Mouse (Mus musculus): ENCODE measurements around the gene Tsen2.

Tsen2 gene

GRCm38 (mm10) chr6:115606461-115606860 is 62.0 kb downstream of the Tsen2 start:
- DNase-seq = no peak

DNA sequence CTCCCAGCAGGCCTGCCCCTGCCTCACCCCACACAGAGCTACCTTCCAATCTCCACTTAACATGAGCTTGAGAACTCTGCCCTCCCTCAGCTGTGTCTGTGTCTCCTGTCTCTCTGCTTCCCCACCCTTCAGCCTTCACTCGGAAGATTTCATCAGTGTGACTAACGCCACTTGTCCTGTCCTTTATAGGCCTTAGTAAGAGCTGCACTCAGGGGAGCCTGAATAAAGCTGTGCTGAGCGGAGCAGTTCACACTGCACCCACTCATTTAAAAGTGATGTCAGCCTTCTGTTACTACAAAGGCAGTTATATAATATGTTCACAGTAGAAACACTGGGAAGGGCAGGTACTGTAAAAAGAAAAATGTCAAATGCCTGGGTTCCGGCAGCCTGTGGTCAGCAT is 63.0 kb downstream of the Tsen2 start:
- DNase-seq = no peak

DNA sequence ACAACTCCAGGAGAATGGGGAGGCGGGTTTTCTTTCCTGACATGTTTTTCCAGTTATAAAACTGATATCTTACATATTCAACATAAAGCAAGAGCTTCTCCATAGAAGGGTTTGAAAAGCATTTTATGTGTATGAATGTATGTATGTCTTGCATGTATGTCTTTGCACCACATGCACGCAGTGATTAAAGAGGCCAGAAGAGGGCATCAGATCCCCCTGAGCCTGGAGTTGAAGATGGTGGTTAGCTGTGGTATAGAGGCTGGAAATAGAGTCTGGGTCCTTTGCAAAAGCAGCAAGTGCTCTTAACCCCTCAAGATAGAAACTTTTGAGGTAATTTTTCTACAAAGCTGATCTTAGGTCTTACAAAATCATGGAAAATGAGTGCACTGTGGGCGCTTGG is 64.7 kb downstream of the Tsen2 start:
- DNase-seq = no peak

DNA sequence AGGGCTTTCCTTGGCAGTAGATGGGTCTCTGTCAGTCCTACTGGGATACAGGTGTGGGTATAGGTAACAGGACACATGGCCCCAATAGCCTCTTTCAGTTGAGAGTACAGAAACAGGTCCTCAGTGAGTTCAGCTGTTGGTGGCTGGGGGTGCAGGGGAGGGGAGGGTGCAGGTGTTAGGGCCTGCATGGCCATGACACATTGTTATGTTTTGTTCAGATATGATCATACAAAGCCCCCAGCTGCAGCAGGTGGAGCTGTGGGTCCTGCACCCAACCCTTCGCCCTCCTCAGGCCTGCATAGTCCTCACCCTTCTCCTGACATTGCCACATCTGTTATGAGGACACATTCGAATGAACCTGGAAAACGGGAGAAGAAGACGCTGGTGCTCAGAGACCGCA is 65.8 kb downstream of the Tsen2 start:
- DNase-seq = no peak

GRCm38 (mm10) chr6:115613793-115614192 is 69.3 kb downstream of the Tsen2 start:
- no peak for DNase-seq

DNA sequence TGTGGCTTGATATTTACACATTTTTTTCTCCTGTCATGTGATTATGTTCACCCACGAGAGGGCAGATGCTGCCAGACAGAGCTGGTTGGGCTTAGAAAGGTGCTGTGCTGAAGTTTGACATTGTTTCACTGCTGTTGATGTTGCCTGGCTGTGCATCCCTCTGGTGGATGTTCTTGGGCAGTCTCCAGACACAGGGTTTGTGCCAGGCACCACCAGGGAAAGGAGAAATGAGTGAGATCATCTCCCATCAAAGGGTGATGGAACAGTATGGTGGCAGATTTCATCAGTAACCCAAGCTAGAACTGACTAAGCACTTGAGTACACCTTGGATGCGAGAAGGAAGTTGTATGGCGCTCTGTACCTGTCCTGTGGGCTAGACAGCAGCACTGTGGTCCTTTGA is 71.5 kb downstream of the Tsen2 start:
- DNase-seq = no peak

DNA sequence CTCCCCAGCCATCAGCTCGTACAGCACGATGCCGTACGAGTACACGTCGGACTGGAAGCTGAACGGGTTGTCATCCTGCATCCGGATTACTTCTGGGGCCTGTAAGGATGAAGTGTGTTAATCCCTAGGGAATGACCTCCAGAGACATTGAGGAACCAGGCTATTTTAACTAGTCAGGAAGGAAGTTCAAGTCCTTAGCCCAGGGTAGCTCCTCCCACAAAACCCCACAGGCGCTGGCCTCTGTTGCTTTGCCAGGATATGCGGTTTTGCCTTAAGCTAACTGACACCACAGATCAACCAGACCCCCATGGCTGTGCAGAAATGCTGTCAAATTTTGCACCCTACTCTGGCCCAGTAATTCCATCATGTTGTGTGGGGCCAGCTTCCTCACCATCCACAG is 75.4 kb downstream of the Tsen2 start:
- no peak for DNase-seq

DNA sequence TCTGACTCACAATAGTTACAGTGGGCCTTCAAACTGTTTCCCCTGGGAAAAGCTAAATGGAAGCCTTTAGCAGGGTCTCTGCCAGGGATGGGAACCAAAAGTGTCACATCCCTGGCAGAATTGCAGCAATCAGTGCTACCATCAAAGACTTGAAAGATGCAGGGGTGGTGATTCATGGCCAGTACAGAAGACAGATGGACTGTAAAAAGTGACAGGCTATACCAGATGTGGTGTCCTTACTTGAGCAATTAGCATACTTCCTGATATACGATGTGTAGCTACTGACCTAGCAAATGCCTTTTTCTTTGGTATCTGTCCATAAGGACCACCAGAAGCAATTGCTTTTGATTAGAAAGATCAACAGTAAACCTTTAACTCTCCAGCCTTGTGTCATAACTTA is 76.5 kb downstream of the Tsen2 start:
- DNase-seq = no peak

GRCm38 (mm10) chr6:115626121-115626520 is 81.7 kb downstream of the Tsen2 start:
- no peak for DNase-seq

Measured in cerebellum, adult 9-11 months (tissue).